Mouse (Mus musculus) CD4-positive, CD25-positive, alpha-beta regulatory T cell, adult 2 months (primary cell): ENCODE results near the gene Ndufc1.
A peak's percentile ranks its signal among the peaks of the same experiment; 100 is the strongest.
"Not testable (repeated sequence)": the region's sequence is repeated elsewhere in the genome, so short reads cannot be mapped to it uniquely, and the experiment has no call there.

ENCODE experiments used
- DNase-seq: peaks from one replicate; pipeline ENCODE4 v3.0.0-alpha.2; 2012; ENCODE audit warnings: low read depth, low spot score

The Ndufc1 gene

GRCm38 (mm10) chr3:51396219-51397068 is 12.3 kb downstream of the Ndufc1 start, which contains the start of gene Mgarp:
Gene Mgarp (minus strand): TSS chr3:51396738.
- DNase-seq: peak; percentile 77

GRCm38 (mm10) chr3:51395461-51396145 is 13.2 kb downstream of the Ndufc1 start:
- no peak for DNase-seq

GRCm38 (mm10) chr3:51394881-51395280 is 13.9 kb downstream of the Ndufc1 start:
- no peak for DNase-seq

GRCm38 (mm10) chr3:51393651-51394050 is 15.1 kb downstream of the Ndufc1 start:
- DNase-seq: no peak

- DNase-seq: not testable (repeated sequence)
These were observed 15.8 kb downstream of the Ndufc1 start for GRCm38 (mm10) chr3:51393018-51393417.

GRCm38 (mm10) chr3:51391591-51391990 is 17.2 kb downstream of the Ndufc1 start:
- DNase-seq: no peak

GRCm38 (mm10) chr3:51391095-51391494 is 17.7 kb downstream of the Ndufc1 start:
- DNase-seq: peak; percentile 37

GRCm38 (mm10) chr3:51388904-51389303 is 19.9 kb downstream of the Ndufc1 start:
- DNase-seq: peak; percentile 35

GRCm38 (mm10) chr3:51387868-51388381 is 20.9 kb downstream of the Ndufc1 start:
- DNase-seq: no peak

GRCm38 (mm10) chr3:51387134-51387451 is 21.7 kb downstream of the Ndufc1 start:
- DNase-seq: no peak

- no peak for DNase-seq
These were observed 22.2 kb downstream of the Ndufc1 start for GRCm38 (mm10) chr3:51386441-51387133.

GRCm38 (mm10) chr3:51383409-51383808 is 25.4 kb downstream of the Ndufc1 start:
- no peak for DNase-seq

GRCm38 (mm10) chr3:51380660-51381014 is 28.2 kb downstream of the Ndufc1 start:
- DNase-seq: no peak

GRCm38 (mm10) chr3:51379786-51380659 is 28.8 kb downstream of the Ndufc1 start:
- no peak for DNase-seq

- no peak for DNase-seq
These were observed 30.2 kb downstream of the Ndufc1 start for GRCm38 (mm10) chr3:51378665-51378946.

- peak; percentile 76 for DNase-seq
These were observed 30.7 kb downstream of the Ndufc1 start for GRCm38 (mm10) chr3:51377878-51378664.

GRCm38 (mm10) chr3:51375307-51376265 is 33.2 kb downstream of the Ndufc1 start:
- DNase-seq: peak; percentile 83

- no peak for DNase-seq
These were observed 35.2 kb downstream of the Ndufc1 start for GRCm38 (mm10) chr3:51373544-51373943.

- DNase-seq: peak; percentile 43
These were observed 35.9 kb downstream of the Ndufc1 start for GRCm38 (mm10) chr3:51372883-51373282.
